ENCODE assay signal across 8 mouse cellular contexts in genomic region chr11:70020731-70021263, GRCm38 (mm10). TPM values are rescaled to one million over a fixed set of nuclear protein-coding genes. Genes with fewer than 3 reads are reported as not detected.
A peak's percentile ranks its signal among the peaks of the same experiment; 100 is the strongest.
DNase-seq lines count a peak whose midpoint lies in the region; ATAC-seq and TF ChIP-seq lines count a peak whose summit lies in the region.

No protein-coding gene starts in this region.

- ATAC-seq in heart, embryonic 14.5 days (ENCODE audit: insufficient number of reproducible peaks, insufficient read depth, low FRiP score, low read depth): peak; percentile 80
- ATAC-seq in liver, embryonic 13.5 days (ENCODE audit: low read depth): peak; percentile 84

- H3K36me3 ChIP-seq in heart, embryonic 14.5 days (ENCODE audit: control insufficient read depth, insufficient read depth, low read length): no peaks in the 10 kb centered on the region
- no peaks in the 10 kb centered on the region for H3K36me3 ChIP-seq in liver, embryonic 13.5 days
- no peaks in the 10 kb centered on the region for H3K36me3 ChIP-seq in splenic B cell, adult 2 months (ENCODE audit: control insufficient read depth, insufficient read depth, low read length, poor library complexity, severe bottlenecking)

- WGBS in heart, embryonic 14.5 days: under 1% methylated on average over 8 of the region's 8 CpGs
- WGBS in liver, embryonic 13.5 days (ENCODE audit: insufficient replicate concordance): 0% methylated on average over 8 of the region's 8 CpGs

- H3K27me3 ChIP-seq in heart, embryonic 14.5 days (ENCODE audit: control insufficient read depth, insufficient read depth, low read length): no peaks in the 10 kb centered on the region
- peaks cover 38% of the 10 kb centered on the region for H3K27me3 ChIP-seq in liver, embryonic 13.5 days
- H3K27me3 ChIP-seq in splenic B cell, adult 2 months (ENCODE audit: control insufficient read depth, insufficient read depth, low read length, poor library complexity, severe bottlenecking): no peaks in the 10 kb centered on the region

- no peak for TF ChIP-seq POLR2A in brain, embryonic 14.5 days (IDR thresholded peaks at IDR 0.05; ENCODE audit: borderline replicate concordance, extremely low read depth, insufficient read depth, insufficient read length, poor library complexity, severe bottlenecking)

- peak overlapping the region; percentile 42 for H3K4me3 ChIP-seq in heart, embryonic 14.5 days (ENCODE audit: control insufficient read depth in 1 of 2, insufficient read depth in 1 of 2, low read depth in 1 of 2, low read length in 2 of 2)
- peak overlapping the region; percentile 64 for H3K4me3 ChIP-seq in liver, embryonic 13.5 days (replicated peaks)

- H3K9me3 ChIP-seq in heart, embryonic 14.5 days (ENCODE audit: control insufficient read depth, low read length): no peaks in the 10 kb centered on the region
- H3K9me3 ChIP-seq in liver, embryonic 13.5 days (replicated peaks): no peaks in the 10 kb centered on the region

- peak overlapping the region; percentile 71 for H3K4me2 ChIP-seq in heart, embryonic 14.5 days (ENCODE audit: low read length)
- H3K4me2 ChIP-seq in liver, embryonic 13.5 days: peak overlapping the region; percentile 80

- TF ChIP-seq CTCF in brain, embryonic 14.5 days (IDR thresholded peaks at IDR 0.05; ENCODE audit: borderline replicate concordance, extremely low read depth, insufficient read depth, insufficient read length): peak; percentile 52

- peak; percentile 48 to 62 for DNase-seq in CD8-positive naive resting alpha-beta T cell, adult 2 months (ENCODE audit: low read depth in 2 of 2, low spot score in 2 of 2)
- DNase-seq in brain, embryonic 14.5 days (ENCODE audit: low read depth): peak; percentile 96
- DNase-seq in fat pad, adult 2 months (ENCODE audit: extremely low read depth, low read depth, low spot score): peak; percentile 36
- DNase-seq in kidney, postnatal 10 days: peak; percentile 82
- peak; percentile 63 for DNase-seq in liver, embryonic 13.5 days
- peak; percentile 70 to 73 for DNase-seq in natural killer cell, adult 2 months (ENCODE audit: low spot score in 2 of 2)
- peak; percentile 85 for DNase-seq in splenic B cell, adult 2 months (ENCODE audit: low read depth, low spot score)

- peak overlapping the region; percentile 42 for H3K9ac ChIP-seq in heart, embryonic 14.5 days (ENCODE audit: low read length)
- peak overlapping the region; percentile 56 for H3K9ac ChIP-seq in liver, embryonic 13.5 days

- H3K27ac ChIP-seq in heart, embryonic 14.5 days (replicated peaks in 1 of 2; ENCODE audit: control insufficient read depth in 1 of 2, insufficient read depth in 1 of 2, low read depth in 2 of 2, low read length in 2 of 2): peak overlapping the region in 1 of 2 experiments; percentile 69; a peak in 2 of 4 replicates
- peak overlapping the region; percentile 65 for H3K27ac ChIP-seq in liver, embryonic 13.5 days

- peaks cover 13 to 50% of the 10 kb centered on the region in 2 experiments for H3K4me1 ChIP-seq in heart, embryonic 14.5 days (ENCODE audit: control insufficient read depth in 2 of 2, insufficient read depth in 2 of 2, low read length in 2 of 2)
- peaks cover 62% of the 10 kb centered on the region for H3K4me1 ChIP-seq in liver, embryonic 13.5 days (replicated peaks)

RNA-seq across cellular contexts. Expression of gene Dlg4, which starts 4.1 kb away (rescaled TPM):
- 231 and 306 TPM in 2 replicates for polyA plus RNA-seq in brain, embryonic 14.5 days (2012; rRNA removed)
- polyA plus RNA-seq in heart, embryonic 14.5 days (2014; fragmentation: Nextera tagmentation; extraction: Ambion mirVana): 3.4 and 6.0 TPM in 2 replicates
- polyA plus RNA-seq in liver, embryonic 13.5 days (2015; fragmentation: Nextera tagmentation; extraction: Ambion mirVana): 1.1 and 1.2 TPM in 2 replicates

RNA-seq across cellular contexts. Expression of gene Acadvl, which starts 5.6 kb away (rescaled TPM):
- polyA plus RNA-seq in brain, embryonic 14.5 days (2012; rRNA removed): 36.0 and 43.9 TPM in 2 replicates
- 185 and 198 TPM in 2 replicates for polyA plus RNA-seq in heart, embryonic 14.5 days (2014; fragmentation: Nextera tagmentation; extraction: Ambion mirVana)
- 83.7 and 87.2 TPM in 2 replicates for polyA plus RNA-seq in liver, embryonic 13.5 days (2015; fragmentation: Nextera tagmentation; extraction: Ambion mirVana)

RNA-seq across cellular contexts. Expression of gene Dvl2, which starts 20.4 kb away (rescaled TPM):
- 36.8 and 45.7 TPM in 2 replicates for polyA plus RNA-seq in brain, embryonic 14.5 days (2012; rRNA removed)
- polyA plus RNA-seq in heart, embryonic 14.5 days (2014; fragmentation: Nextera tagmentation; extraction: Ambion mirVana): 15.0 and 16.6 TPM in 2 replicates
- polyA plus RNA-seq in liver, embryonic 13.5 days (2015; fragmentation: Nextera tagmentation; extraction: Ambion mirVana): 6.4 and 7.4 TPM in 2 replicates

RNA-seq across cellular contexts. Expression of gene Phf23, which starts 25.2 kb away (rescaled TPM):
- 49.2 and 54.9 TPM in 2 replicates for polyA plus RNA-seq in brain, embryonic 14.5 days (2012; rRNA removed)
- polyA plus RNA-seq in heart, embryonic 14.5 days (2014; fragmentation: Nextera tagmentation; extraction: Ambion mirVana): 22.2 and 27.5 TPM in 2 replicates
- 29.8 and 32.7 TPM in 2 replicates for polyA plus RNA-seq in liver, embryonic 13.5 days (2015; fragmentation: Nextera tagmentation; extraction: Ambion mirVana)

RNA-seq across cellular contexts. Expression of gene Gabarap, which starts 29.9 kb away (rescaled TPM):
- 457 and 501 TPM in 2 replicates for polyA plus RNA-seq in brain, embryonic 14.5 days (2012; rRNA removed)
- polyA plus RNA-seq in heart, embryonic 14.5 days (2014; fragmentation: Nextera tagmentation; extraction: Ambion mirVana): 454 and 540 TPM in 2 replicates
- 259 and 294 TPM in 2 replicates for polyA plus RNA-seq in liver, embryonic 13.5 days (2015; fragmentation: Nextera tagmentation; extraction: Ambion mirVana)

Comparison
In these comparisons a context has a peak if more than half of its experiments do, and no peak if none do; other contexts are left out.
1. DNase-seq: peak in every context shown above with its lines; median percentile 96 in brain, embryonic 14.5 days; 85 in splenic B cell, adult 2 months; 82 in kidney, postnatal 10 days; 72 in natural killer cell, adult 2 months; 63 in liver, embryonic 13.5 days; 55 in CD8-positive naive resting alpha-beta T cell, adult 2 months; 36 in fat pad, adult 2 months.
2. RNA of gene Dlg4, which starts 4.1 kb away (polyA plus RNA-seq): 231 to 306 TPM in brain, embryonic 14.5 days; 3.4 to 6.0 TPM in heart, embryonic 14.5 days and 1.1 to 1.2 TPM in liver, embryonic 13.5 days; every median in the first group is over 10 times any median in the second.